ENCODE assay signal across 18 mouse cellular contexts in genomic region chr11:64562771-64563170, GRCm38 (mm10).
"Had no signal": no experiment of that assay in that cellular context is flagged by ENCODE, and none has a peak within 500 bp of the region (broad histone marks: within the 10 kb centered on the region; RNA-seq: fewer than 3 reads in every experiment).

No protein-coding gene starts in this region.

- H3K4me3 ChIP-seq: midbrain, embryonic 10.5 days; midbrain, embryonic 12.5 days; myocyte; neural tube, embryonic 13.5 days; neural tube, embryonic 15.5 days had no signal

- H3K27me3 ChIP-seq: neural tube, embryonic 13.5 days; neural tube, embryonic 15.5 days had no signal

- H3K9me3 ChIP-seq: midbrain, embryonic 10.5 days; midbrain, embryonic 12.5 days; neural tube, embryonic 13.5 days; neural tube, embryonic 15.5 days had no signal

- H3K4me2 ChIP-seq: lung, embryonic 14.5 days; midbrain, embryonic 12.5 days; neural tube, embryonic 13.5 days; neural tube, embryonic 15.5 days had no signal

- H3K36me3 ChIP-seq: midbrain, embryonic 10.5 days; midbrain, embryonic 12.5 days; neural tube, embryonic 13.5 days; neural tube, embryonic 15.5 days had no signal

- H3K9ac ChIP-seq: lung, embryonic 14.5 days; midbrain, embryonic 12.5 days; neural tube, embryonic 13.5 days; neural tube, embryonic 15.5 days had no signal

- ATAC-seq: midbrain, embryonic 16.5 days had no signal

- H3K27ac ChIP-seq: midbrain, embryonic 10.5 days; midbrain, embryonic 12.5 days; neural tube, embryonic 13.5 days; neural tube, embryonic 15.5 days had no signal

- DNase-seq: lung, embryonic 14.5 days; lung, postnatal 10 days; lung, postnatal 4 days; midbrain, embryonic 14.5 days; retina, postnatal 1 day; right cerebral cortex, adult 18-20 months; right cerebral cortex, postnatal 25 days; right cerebral cortex, postnatal 4 days; spleen, adult 18-20 months; thymus, adult 18-20 months; thymus, postnatal 14 days; thymus, postnatal 36 days had no signal

- H3K4me1 ChIP-seq: midbrain, embryonic 10.5 days; midbrain, embryonic 12.5 days; neural tube, embryonic 13.5 days; neural tube, embryonic 15.5 days had no signal
